Mouse (Mus musculus) testis, adult 2 months (tissue): ENCODE data around the gene Mgme1.

Experiments used
- CTCF ChIP-seq: fragments of 200-500 bp; IDR thresholded peaks from 2 replicates; pipeline ENCODE4 v1.5.1; 2012; ENCODE audit warnings: low read depth, mild to moderate bottlenecking, inconsistent platforms, low read length, moderate library complexity; ENCODE audit not compliant: control insufficient read depth, insufficient read depth, insufficient replicate concordance
- POLR2A ChIP-seq: fragments of 200-500 bp; IDR thresholded peaks from 2 replicates; pipeline ENCODE4 v1.6.1; 2012; ENCODE audit warnings: low read depth, mild to moderate bottlenecking, inconsistent platforms, low read length, moderate library complexity; ENCODE audit not compliant: control insufficient read depth

GRCm38 (mm10) chr2:144239318-144239717 is 31.1 kb upstream of the Mgme1 start:
- no peak for TF ChIP-seq POLR2A
- no peak for TF ChIP-seq CTCF
